Mouse (Mus musculus) kidney, postnatal 0 days (tissue): ENCODE data around the gene Nfia. TPM values are rescaled to one million over a fixed set of nuclear protein-coding genes. Genes with fewer than 3 reads are reported as not detected.

ENCODE experiments used
- ATAC-seq: fragments of 200-750 bp; cut with Nextera tagmentation; replicated peaks from 2 replicates; pipeline ENCODE4 v1.8.0; 2017; ENCODE audit warnings: low read depth, moderate number of reproducible peaks, moderate TSS enrichment, moderate library complexity; ENCODE audit not compliant: low FRiP score
- DNase-seq: peaks from one replicate; pipeline ENCODE4 v3.0.0-alpha.2; 2016; ENCODE audit warnings: low spot score
- H3K27ac ChIP-seq: fragments of 300-500 bp; sonication (generic); 2 replicates; pipeline ENCODE4 v1.5.1; 2014; ENCODE audit warnings: mild to moderate bottlenecking
- H3K27me3 ChIP-seq: fragments of 300-500 bp; sonication (generic); 2 replicates; pipeline ENCODE4 v1.6.1; 2014; ENCODE audit warnings: low read length, mixed read lengths; ENCODE audit not compliant: insufficient read depth
- H3K36me3 ChIP-seq: fragments of 300-500 bp; sonication (generic); 2 replicates; pipeline ENCODE4 v1.6.1; 2014; ENCODE audit warnings: low read length, mixed read lengths; ENCODE audit not compliant: insufficient read depth
- H3K4me1 ChIP-seq: fragments of 300-500 bp; sonication (generic); replicated peaks from 2 replicates; pipeline ENCODE4 v1.6.1; 2014; ENCODE audit warnings: antibody characterized with exemption, low read length, mixed read lengths; ENCODE audit not compliant: insufficient read depth
- H3K4me2 ChIP-seq: fragments of 300-500 bp; sonication (generic); 2 replicates; pipeline ENCODE4 v1.6.1; 2014; ENCODE audit warnings: mild to moderate bottlenecking, low read length, moderate library complexity, mixed read lengths
- H3K4me3 ChIP-seq: fragments of 300-500 bp; sonication (generic); replicated peaks from 2 replicates; pipeline ENCODE4 v1.5.1; 2014; ENCODE audit warnings: low read depth, low read length
- H3K9ac ChIP-seq: fragments of 300-500 bp; sonication (generic); 2 replicates; pipeline ENCODE4 v1.6.1; 2014; ENCODE audit warnings: low read depth, low read length
- H3K9me3 ChIP-seq: fragments of 300-500 bp; sonication (generic); replicated peaks from 2 replicates; pipeline ENCODE4 v1.6.1; 2016; ENCODE audit warnings: low read length, inconsistent platforms, mixed read lengths
- CTCF ChIP-seq: IDR thresholded peaks from 2 replicates; pipeline ENCODE4 v1.5.1; 2016; ENCODE audit warnings: antibody characterized with exemption, low read depth, mild to moderate bottlenecking, moderate library complexity
- WGBS: fragments of 180-500 bp; shearing (Covaris S2); extraction: QIAGEN DNeasy Blood & Tissue Kit; methylation state at CpG from one replicate; pipeline ENCODE4 v1.1.7; 2014; 5-methylcytosine and 5-hydroxymethylcytosine counted together
- polyA plus RNA-seq: library from polyadenylated mRNA; unstranded; fragments of >200 nt; fragmentation: Nextera tagmentation; extraction: Ambion mirVana; gene quantifications from 2 replicates; pipeline ENCODE4 v1.2.1, GENCODE M21; 2015

Nfia gene
- polyA plus RNA-seq, 1 experiment from 2014 or later: 25.9 TPM

DNA sequence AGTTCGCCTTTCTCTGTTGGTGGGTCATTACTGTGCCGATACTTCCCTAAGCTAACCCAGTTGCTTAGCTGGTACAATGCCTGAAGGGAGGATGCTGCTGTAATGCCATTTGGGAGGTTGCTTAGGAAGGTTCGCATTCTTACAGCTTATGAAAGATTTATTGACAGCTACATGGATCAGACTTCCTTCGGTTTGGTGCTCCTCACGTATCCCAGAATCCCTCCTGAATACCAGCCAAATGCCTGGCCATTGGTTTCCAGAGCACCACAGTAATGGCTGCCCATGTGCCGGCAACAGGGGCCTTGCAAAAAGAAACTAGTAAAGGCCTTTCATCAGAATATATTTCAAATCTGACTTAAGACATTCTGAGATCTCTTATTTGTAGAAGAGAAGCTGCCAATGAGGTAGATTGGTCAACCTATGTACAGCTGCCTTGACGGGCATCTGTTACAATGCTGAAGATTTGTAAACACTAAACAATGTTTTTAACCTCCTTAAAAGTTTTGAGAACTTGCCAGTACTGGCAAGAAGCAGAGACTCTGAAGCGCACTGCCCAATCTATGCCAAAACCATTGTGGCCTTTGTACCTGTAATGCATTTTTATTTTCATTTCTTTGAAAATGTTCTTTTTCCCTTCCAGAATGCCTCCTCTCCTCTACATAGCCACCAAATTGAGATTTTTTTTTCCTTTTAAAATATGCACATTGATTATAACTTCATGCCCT, 13.2 kb downstream of the Nfia start:
- H3K4me2 ChIP-seq: no peak overlapping the region
- no peaks in the 10 kb centered on the region for H3K9me3 ChIP-seq
- no peaks in the 10 kb centered on the region for H3K4me1 ChIP-seq
- no peak overlapping the region for H3K9ac ChIP-seq
- ATAC-seq (no peak), DNase-seq (no peak)
- no peak for TF ChIP-seq CTCF
- no peak overlapping the region for H3K4me3 ChIP-seq
- WGBS: 82% methylated on average over 8 of the region's 8 CpGs
- no peak overlapping the region for H3K27ac ChIP-seq
- H3K36me3 ChIP-seq: 0 out of 2 replicates have a peak, but pooled peaks cover 3% of the 10 kb centered on the region
- no peaks in the 10 kb centered on the region; the same call in 1 of the 2 replicates for H3K27me3 ChIP-seq

DNA sequence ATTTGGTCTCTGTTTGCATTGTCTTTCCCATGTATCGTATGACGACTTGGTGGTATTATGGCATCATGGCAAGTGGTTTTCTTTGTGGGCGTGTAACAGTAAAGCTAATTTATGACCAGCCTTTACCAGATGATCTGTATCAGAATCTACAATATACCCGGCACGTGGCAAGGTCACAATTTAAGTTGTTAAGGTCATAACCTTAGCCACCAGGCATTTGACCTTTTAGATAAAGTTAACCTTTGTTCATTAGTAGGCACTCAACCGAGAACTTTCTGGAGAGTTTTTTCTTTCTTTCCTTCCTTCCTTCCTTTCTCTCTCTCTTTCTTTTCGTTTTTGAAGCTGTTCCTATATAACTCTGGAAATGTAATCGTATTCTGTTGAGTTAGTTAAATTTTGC, 14.0 kb downstream of the Nfia start:
- no peaks in the 10 kb centered on the region for H3K9me3 ChIP-seq
- no peak overlapping the region for H3K4me3 ChIP-seq
- no peak for TF ChIP-seq CTCF
- 0 out of 2 replicates have a peak, but pooled peaks cover 3% of the 10 kb centered on the region for H3K36me3 ChIP-seq
- no peak overlapping the region for H3K4me2 ChIP-seq
- ATAC-seq: no peak
- no peak for DNase-seq
- no peaks in the 10 kb centered on the region for H3K4me1 ChIP-seq
- no peak overlapping the region for H3K9ac ChIP-seq
- no peak overlapping the region for H3K27ac ChIP-seq
- WGBS: 40% methylated on average over 8 of the region's 8 CpGs
- H3K27me3 ChIP-seq: no peaks in the 10 kb centered on the region; the same call in 1 of the 2 replicates

DNA sequence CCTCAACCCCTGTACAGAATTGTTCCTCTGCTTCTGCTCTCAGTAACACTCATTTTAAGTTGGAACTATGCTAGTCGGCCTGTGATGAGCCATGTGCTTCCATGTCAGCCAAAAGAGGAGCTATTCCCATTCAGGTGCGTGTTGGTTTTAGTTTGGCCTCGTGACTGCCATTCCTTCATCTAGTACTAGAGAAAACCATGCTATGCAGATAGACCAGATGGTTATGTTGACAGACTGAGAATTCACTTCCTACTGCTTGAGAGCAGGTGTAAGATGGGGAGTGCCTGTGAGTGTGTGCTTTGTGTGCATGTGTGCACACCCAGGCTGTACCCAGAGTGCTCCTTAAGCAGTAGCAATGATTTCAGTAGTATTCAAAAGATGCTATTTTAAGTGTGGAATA, 15.0 kb downstream of the Nfia start:
- 0 out of 2 replicates have a peak, but pooled peaks cover 3% of the 10 kb centered on the region for H3K36me3 ChIP-seq
- H3K9me3 ChIP-seq: no peaks in the 10 kb centered on the region
- H3K27ac ChIP-seq: no peak overlapping the region
- no peak for TF ChIP-seq CTCF
- no peak overlapping the region for H3K4me2 ChIP-seq
- ATAC-seq (no peak), DNase-seq (no peak)
- H3K4me1 ChIP-seq: no peaks in the 10 kb centered on the region
- H3K9ac ChIP-seq: no peak overlapping the region
- no peaks in the 10 kb centered on the region; the same call in 1 of the 2 replicates for H3K27me3 ChIP-seq
- 74% methylated on average over 3 of the region's 3 CpGs for WGBS
- no peak overlapping the region for H3K4me3 ChIP-seq

DNA sequence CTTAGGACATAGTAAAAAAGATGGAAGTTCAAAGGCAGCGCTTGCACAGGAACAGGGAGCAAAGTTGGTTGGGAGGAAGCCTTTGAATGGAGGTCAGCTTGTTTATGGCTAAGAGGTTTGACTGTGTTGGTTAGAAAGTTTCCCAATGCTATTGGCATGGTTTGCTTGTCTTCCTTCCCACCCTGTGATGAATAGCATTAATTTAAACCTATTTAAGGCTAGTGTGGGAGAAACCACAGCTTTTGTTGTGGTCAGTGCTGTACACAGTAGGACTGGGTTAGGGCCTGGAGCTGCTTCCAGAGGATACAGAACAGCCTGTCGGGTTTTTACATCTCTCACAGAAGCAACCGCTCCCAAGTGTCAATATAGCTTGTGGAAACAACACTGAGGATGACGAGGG, 16.0 kb downstream of the Nfia start:
- no peak for TF ChIP-seq CTCF
- Histone ChIP-seq H3K4me3 (no peak overlapping the region), H3K36me3 (0 out of 2 replicates have a peak, but pooled peaks cover under 1% of the 10 kb centered on the region), H3K27me3 (no peaks in the 10 kb centered on the region; the same call in 1 of the 2 replicates), H3K9me3 (no peaks in the 10 kb centered on the region), H3K27ac (no peak overlapping the region; the same call in 1 of the 2 replicates), H3K4me1 (no peaks in the 10 kb centered on the region), H3K9ac (no peak overlapping the region), H3K4me2 (no peak overlapping the region)
- ATAC-seq (no peak), DNase-seq (no peak)
- 59% methylated on average over 4 of the region's 4 CpGs for WGBS

GRCm38 (mm10) chr4:97793931-97794330, 21.4 kb downstream of the Nfia start:
- WGBS: 89% methylated on average over 10 of the region's 10 CpGs

DNA sequence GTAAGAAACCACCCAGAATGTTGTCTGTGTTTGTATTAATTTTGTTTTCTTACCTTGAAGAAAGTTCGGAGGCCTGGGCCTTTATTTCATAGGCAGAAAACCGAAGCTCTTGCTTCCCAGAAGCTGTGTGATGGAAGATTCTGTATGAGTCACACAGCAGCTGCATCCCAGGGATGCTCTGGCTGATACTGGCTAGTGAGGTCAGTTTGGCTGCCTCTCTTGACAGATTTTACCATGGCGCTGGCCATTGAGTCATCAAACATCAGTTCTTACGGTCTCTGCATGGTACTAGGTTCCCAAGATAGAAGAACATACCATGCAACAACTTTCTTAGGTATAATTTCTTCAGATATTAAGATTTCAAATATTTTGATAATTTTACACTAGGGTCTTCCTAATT, 22.3 kb downstream of the Nfia start:
- Histone ChIP-seq H3K4me2 (no peak overlapping the region), H3K9ac (no peak overlapping the region), H3K36me3 (no peaks in the 10 kb centered on the region), H3K27me3 (no peaks in the 10 kb centered on the region), H3K4me3 (no peak overlapping the region), H3K9me3 (no peaks in the 10 kb centered on the region), H3K27ac (no peak overlapping the region), H3K4me1 (no peaks in the 10 kb centered on the region)
- WGBS: 86% methylated on average over 4 of the region's 4 CpGs
- TF ChIP-seq CTCF: no peak
- ATAC-seq: no peak
- no peak for DNase-seq

More at GRCm38 (mm10) chr4:97793931-97794330, 21.4 kb downstream of the Nfia start:
- Histone ChIP-seq H3K27me3 (no peaks in the 10 kb centered on the region), H3K4me1 (no peaks in the 10 kb centered on the region), H3K4me3 (no peak overlapping the region), H3K36me3 (no peaks in the 10 kb centered on the region), H3K27ac (no peak overlapping the region), H3K9me3 (no peaks in the 10 kb centered on the region), H3K9ac (no peak overlapping the region), H3K4me2 (no peak overlapping the region)
- DNase-seq (no peak), ATAC-seq (no peak)
- no peak for TF ChIP-seq CTCF
